Mouse (Mus musculus) G1E (cell line): Measurements from ENCODE around the gene Pjvk. TPM values are rescaled to one million over a fixed set of nuclear protein-coding genes. Genes with fewer than 3 reads are reported as not detected.

Experiments used
- ATAC-seq: 2 replicates; pipeline ENCODE4 v1.8.0; 2016; ENCODE audit warnings: mild to moderate bottlenecking; ENCODE audit not compliant: insufficient number of reproducible peaks, poor library complexity, low FRiP score, severe bottlenecking; ENCODE audit errors: extremely low read depth
- DNase-seq: peaks from one replicate; pipeline ENCODE4 v3.0.0; 2012; ENCODE audit warnings: low spot score
- H3K27me3 ChIP-seq: 2 replicates; pipeline ENCODE4 v1.6.1; 2012; ENCODE audit warnings: mild to moderate bottlenecking, low read length, inconsistent platforms; ENCODE audit not compliant: insufficient read depth
- H3K36me3 ChIP-seq: replicated peaks from 2 replicates; pipeline ENCODE3; 2012; ENCODE audit warnings: mild to moderate bottlenecking, inconsistent platforms
- H3K4me1 ChIP-seq: 2 replicates; pipeline ENCODE4 v1.6.1; 2012; ENCODE audit warnings: low read depth, low read length, inconsistent platforms, mixed read lengths; ENCODE audit not compliant: insufficient read depth
- H3K4me3 ChIP-seq: 2 replicates; pipeline ENCODE4 v1.5.1; 2012; ENCODE audit warnings: low read depth, mild to moderate bottlenecking, inconsistent platforms, low read length, moderate library complexity, mixed read lengths
- H3K9me3 ChIP-seq: replicated peaks from 2 replicates; pipeline ENCODE4 v1.6.1; 2012; ENCODE audit warnings: inconsistent platforms
- CTCF ChIP-seq: IDR thresholded peaks from 2 replicates; pipeline ENCODE4 v1.5.1; 2012; ENCODE audit warnings: low read depth, low read length, inconsistent platforms, mixed read lengths
- GATA1 ChIP-seq: IDR thresholded peaks from 2 replicates; pipeline ENCODE4 v1.6.1; 2012; ENCODE audit warnings: borderline replicate concordance, low read length, inconsistent platforms, mixed read lengths
- GATA2 ChIP-seq: IDR thresholded peaks from 2 replicates; pipeline ENCODE4 v1.6.1; 2012; ENCODE audit warnings: low read depth, low read length, inconsistent platforms, borderline replicate concordance
- POLR2AphosphoS5 ChIP-seq: IDR thresholded peaks from 2 replicates; pipeline ENCODE4 v1.6.1; 2012; ENCODE audit warnings: low read depth, low read length, inconsistent platforms; ENCODE audit not compliant: insufficient replicate concordance
- TAL1 ChIP-seq: conservative IDR thresholded peaks from 2 replicates; pipeline ENCODE4 v1.6.1; 2012; ENCODE audit warnings: low read depth, low read length, inconsistent platforms, mixed read lengths
- polyA plus RNA-seq: library from polyadenylated mRNA; stranded (reverse); fragments of >175 nt; gene quantifications from 2 replicates; pipeline ENCODE4 v1.2.3, GENCODE M21; 2012
- total RNA-seq, 2 experiments: library from RNA; stranded (forward) in 1 of 2; stranded (reverse) in 1 of 2; fragments of 200-1000 nt in 1 of 2; fragments of >200 nt in 1 of 2; fragmentation: Nextera tagmentation in 1 of 2; gene quantifications; 2 replicates each; pipeline ENCODE4 v1.2.3; 2014 to 2017

The Pjvk gene
- total and polyA plus RNA-seq, 3 experiments = 0.27 TPM; not detected in 2

GRCm38 (mm10) chr2:76658551-76658950 lies 10.3 kb downstream of the Pjvk start:
- Histone ChIP-seq H3K36me3 (peaks cover 7% of the 10 kb centered on the region), H3K9me3 (no peaks in the 10 kb centered on the region), H3K27me3 (peaks cover 3% of the 10 kb centered on the region; the same call in 1 of the 2 replicates), H3K4me3 (no peak overlapping the region), H3K4me1 (peaks cover 8% of the 10 kb centered on the region)
- DNase-seq (no peak), ATAC-seq (no peak)
- TF ChIP-seq GATA2 = no peak
- no peak for TF ChIP-seq POLR2AphosphoS5
- TF ChIP-seq GATA1 = no peak
- no peak for TF ChIP-seq TAL1
- no peak for TF ChIP-seq CTCF

- H3K9me3 ChIP-seq = no peaks in the 10 kb centered on the region
- ATAC-seq (no peak), DNase-seq (no peak)
- peaks cover 3% of the 10 kb centered on the region; the same call in 1 of the 2 replicates for H3K27me3 ChIP-seq
- no peak overlapping the region for H3K4me3 ChIP-seq
- peaks cover 14% of the 10 kb centered on the region for H3K36me3 ChIP-seq
- peaks cover 8% of the 10 kb centered on the region for H3K4me1 ChIP-seq
- TF ChIP-seq POLR2AphosphoS5 = no peak
- TF ChIP-seq GATA1 = no peak
- no peak for TF ChIP-seq CTCF
- no peak for TF ChIP-seq TAL1
- no peak for TF ChIP-seq GATA2
Measured at GRCm38 (mm10) chr2:76659419-76659818, 11.1 kb downstream of the Pjvk start.

- no peaks in the 10 kb centered on the region for H3K27me3 ChIP-seq
- no peaks in the 10 kb centered on the region for H3K9me3 ChIP-seq
- H3K4me3 ChIP-seq = no peak overlapping the region
- TF ChIP-seq GATA2 (no peak), TAL1 (no peak), POLR2AphosphoS5 (no peak), CTCF (no peak), GATA1 (no peak)
- DNase-seq (no peak), ATAC-seq (no peak)
- no peaks in the 10 kb centered on the region for H3K4me1 ChIP-seq
- peaks cover 49% of the 10 kb centered on the region for H3K36me3 ChIP-seq
Measured at GRCm38 (mm10) chr2:76665531-76665930, 17.3 kb downstream of the Pjvk start.

- TF ChIP-seq GATA1 = no peak
- TF ChIP-seq CTCF = no peak
- DNase-seq (no peak), ATAC-seq (no peak)
- peaks cover 7% of the 10 kb centered on the region for H3K4me1 ChIP-seq
- peaks cover 44% of the 10 kb centered on the region for H3K36me3 ChIP-seq
- no peaks in the 10 kb centered on the region for H3K9me3 ChIP-seq
- no peak overlapping the region for H3K4me3 ChIP-seq
- no peaks in the 10 kb centered on the region for H3K27me3 ChIP-seq
Measured at GRCm38 (mm10) chr2:76667200-76667599, 18.9 kb downstream of the Pjvk start.

GRCm38 (mm10) chr2:76671641-76672040 lies 23.4 kb downstream of the Pjvk start:
- Histone ChIP-seq H3K27me3 (no peaks in the 10 kb centered on the region), H3K4me3 (peak overlapping the region; percentile 70; the same call in 1 of the 2 replicates), H3K4me1 (peaks cover 36% of the 10 kb centered on the region), H3K9me3 (no peaks in the 10 kb centered on the region), H3K36me3 (peaks cover 25% of the 10 kb centered on the region)
- DNase-seq (no peak), ATAC-seq (no peak)
- TF ChIP-seq CTCF (no peak), POLR2AphosphoS5 (no peak), TAL1 (no peak), GATA1 (no peak)

- peaks cover 22% of the 10 kb centered on the region for H3K36me3 ChIP-seq
- TF ChIP-seq GATA2 (no peak), TAL1 (no peak), GATA1 (no peak), CTCF (no peak), POLR2AphosphoS5 (no peak)
- peaks cover 40% of the 10 kb centered on the region for H3K4me1 ChIP-seq
- no peak for ATAC-seq
- H3K4me3 ChIP-seq = peak overlapping the region; percentile 70
- H3K9me3 ChIP-seq = no peaks in the 10 kb centered on the region
- no peaks in the 10 kb centered on the region for H3K27me3 ChIP-seq
- DNase-seq = no peak
Measured at GRCm38 (mm10) chr2:76672134-76672745, 24.0 kb downstream of the Pjvk start.
